Mouse (Mus musculus) gastrocnemius, postnatal 14 days (tissue): Measurements from ENCODE around the gene Vegfb. TPM values are rescaled to one million over a fixed set of nuclear protein-coding genes. Genes with fewer than 3 reads are reported as not detected.
A peak's percentile ranks its signal among the peaks of the same experiment; 100 is the strongest.

Experiments
- DNase-seq: peaks from one replicate; pipeline ENCODE4 v3.0.0; 2021; ENCODE audit warnings: mixed read lengths
- intact Hi-C: fragments of 180-260 bp; cut with DNase I; formaldehyde crosslinking; loops from one replicate; pipeline ENCODE4 v1.15.1; 2025; ENCODE audit warnings: low total_unique reads
- total RNA-seq, 2 experiments: library from RNA; stranded (reverse); gene quantifications; 2 replicates each; pipeline ENCODE4 v1.2.3; 2021

Gene Vegfb
- total RNA-seq, 2 experiments from 2014 or later: 90.8 to 118 TPM

DNA sequence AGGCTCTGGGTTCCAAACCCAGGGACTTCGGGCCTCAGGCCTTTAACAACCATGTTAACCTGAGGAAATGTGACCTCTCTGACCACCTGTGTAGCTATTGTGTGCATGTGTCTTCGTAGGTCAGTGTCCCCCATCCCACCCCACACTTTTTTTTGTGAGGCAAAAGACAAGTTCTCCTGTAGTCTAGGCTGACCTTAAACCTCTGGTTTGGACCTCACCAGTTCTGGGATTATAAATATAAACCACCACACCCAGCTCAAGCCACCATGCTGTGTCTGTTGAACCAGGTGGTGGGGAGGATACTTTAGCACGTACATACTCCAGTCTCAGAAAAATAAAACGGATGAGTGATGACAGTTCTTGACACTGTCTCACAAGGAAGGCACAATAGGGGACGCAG, 37.5 kb downstream of the Vegfb start:
- no peak for DNase-seq
- intact Hi-C loops: no loop called here

DNA sequence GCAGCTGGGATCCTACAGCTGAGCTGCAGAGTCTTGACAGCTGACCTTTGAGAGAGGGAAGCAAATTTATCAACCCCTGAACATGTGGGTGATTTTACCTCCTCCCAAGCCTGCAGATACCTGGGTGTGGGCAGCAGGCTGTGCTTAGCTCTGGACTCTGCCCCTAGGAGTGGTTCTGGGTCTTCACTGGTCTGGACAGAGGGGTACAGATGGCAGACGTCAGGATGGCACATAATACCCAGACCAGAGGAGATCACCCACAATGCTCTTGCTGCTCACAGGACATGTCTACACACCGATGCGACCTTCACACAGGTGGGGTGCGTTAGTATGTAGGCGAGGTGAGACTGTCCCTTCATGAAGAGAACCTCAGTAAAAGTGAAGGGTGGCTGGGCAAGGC, 37.9 kb downstream of the Vegfb start:
- no peak for DNase-seq
- intact Hi-C loops: no loop called here

GRCm38 (mm10) chr19:6948186-6948585, 39.3 kb downstream of the Vegfb start:
- DNase-seq: no peak

DNA sequence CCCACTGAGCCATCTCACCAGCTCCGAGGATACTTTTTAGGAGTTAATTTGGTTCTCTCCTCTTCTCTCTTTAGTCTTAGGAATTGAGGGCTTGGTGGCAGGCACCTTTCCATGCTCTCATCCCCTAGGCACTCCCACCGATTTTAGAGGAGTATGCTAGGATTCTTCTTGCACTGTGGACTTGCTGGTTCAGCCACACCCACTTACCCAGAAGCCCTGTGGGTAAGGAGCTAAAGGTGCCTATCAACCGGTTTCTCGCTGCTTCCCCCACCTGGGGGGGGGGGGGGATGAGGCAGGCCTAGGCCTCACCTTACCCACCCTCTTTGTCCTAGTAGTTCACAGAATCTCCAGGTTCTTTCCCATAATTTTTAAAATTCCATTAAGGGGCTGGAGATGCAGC, 39.7 kb downstream of the Vegfb start:
- DNase-seq: no peak
- intact Hi-C loops: no loop called here

More at GRCm38 (mm10) chr19:6948186-6948585, 39.3 kb downstream of the Vegfb start:
- intact Hi-C loops: no loop called here

- intact Hi-C loops: no loop called here
- no peak for DNase-seq
These were observed 43.7 kb downstream of the Vegfb start for GRCm38 (mm10) chr19:6943709-6944108.

DNA sequence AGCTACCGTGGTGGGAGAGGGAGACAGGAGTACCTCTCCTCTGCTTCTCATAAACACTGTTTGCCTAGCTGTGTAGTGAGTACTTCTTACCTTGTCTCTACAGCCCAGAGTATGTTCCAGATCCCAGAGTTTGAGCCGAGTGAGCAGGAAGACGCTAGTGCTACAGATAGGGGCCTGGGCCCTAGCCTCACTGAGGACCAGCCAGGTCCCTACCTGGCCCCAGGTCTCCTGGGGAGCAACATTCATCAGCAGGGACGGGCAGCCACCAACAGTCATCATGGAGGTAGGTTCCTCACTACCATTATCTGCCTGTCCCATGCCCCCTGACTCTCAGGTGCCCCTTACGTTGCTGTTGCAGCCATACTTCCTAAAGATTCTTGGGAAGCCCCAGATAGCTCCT, 44.7 kb downstream of the Vegfb start:
- intact Hi-C loops: no loop called here
- no peak for DNase-seq

DNA sequence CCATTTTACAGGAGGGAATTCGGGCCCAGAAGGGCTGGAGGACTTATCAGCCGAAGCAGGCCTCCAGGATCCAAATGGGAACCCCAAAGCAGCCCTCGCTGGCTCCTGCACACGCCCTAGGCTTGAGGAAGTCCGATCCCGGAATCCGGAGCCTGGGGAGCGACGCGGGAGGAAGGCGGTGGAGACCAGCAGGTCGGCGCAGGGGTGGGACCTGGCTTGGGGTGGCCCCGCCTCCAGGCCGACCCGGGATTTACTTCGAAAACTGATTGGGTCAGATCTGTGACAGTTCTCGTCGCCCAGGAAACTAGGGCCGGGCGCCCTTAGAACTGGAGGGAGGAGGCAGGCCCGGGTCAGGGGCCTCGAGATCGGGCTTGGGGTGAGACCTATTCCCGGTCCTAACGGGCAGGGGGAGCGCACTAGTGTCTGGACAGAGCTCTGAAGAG, 45.2 kb downstream of the Vegfb start, which contains the start of gene Gpr137:
TSS of gene Gpr137 (minus strand) at position 232 of the 443 bp plus-strand sequence.
- peak; percentile 97 for DNase-seq
- intact Hi-C loops: no loop called here

- intact Hi-C loops: no loop called here
- DNase-seq: peak; percentile 94
These were observed 45.8 kb downstream of the Vegfb start, which contains the start of gene Bad for GRCm38 (mm10) chr19:6941372-6942248. Gene Bad, plus strand, starts transcription at chr19:6941861.

DNA sequence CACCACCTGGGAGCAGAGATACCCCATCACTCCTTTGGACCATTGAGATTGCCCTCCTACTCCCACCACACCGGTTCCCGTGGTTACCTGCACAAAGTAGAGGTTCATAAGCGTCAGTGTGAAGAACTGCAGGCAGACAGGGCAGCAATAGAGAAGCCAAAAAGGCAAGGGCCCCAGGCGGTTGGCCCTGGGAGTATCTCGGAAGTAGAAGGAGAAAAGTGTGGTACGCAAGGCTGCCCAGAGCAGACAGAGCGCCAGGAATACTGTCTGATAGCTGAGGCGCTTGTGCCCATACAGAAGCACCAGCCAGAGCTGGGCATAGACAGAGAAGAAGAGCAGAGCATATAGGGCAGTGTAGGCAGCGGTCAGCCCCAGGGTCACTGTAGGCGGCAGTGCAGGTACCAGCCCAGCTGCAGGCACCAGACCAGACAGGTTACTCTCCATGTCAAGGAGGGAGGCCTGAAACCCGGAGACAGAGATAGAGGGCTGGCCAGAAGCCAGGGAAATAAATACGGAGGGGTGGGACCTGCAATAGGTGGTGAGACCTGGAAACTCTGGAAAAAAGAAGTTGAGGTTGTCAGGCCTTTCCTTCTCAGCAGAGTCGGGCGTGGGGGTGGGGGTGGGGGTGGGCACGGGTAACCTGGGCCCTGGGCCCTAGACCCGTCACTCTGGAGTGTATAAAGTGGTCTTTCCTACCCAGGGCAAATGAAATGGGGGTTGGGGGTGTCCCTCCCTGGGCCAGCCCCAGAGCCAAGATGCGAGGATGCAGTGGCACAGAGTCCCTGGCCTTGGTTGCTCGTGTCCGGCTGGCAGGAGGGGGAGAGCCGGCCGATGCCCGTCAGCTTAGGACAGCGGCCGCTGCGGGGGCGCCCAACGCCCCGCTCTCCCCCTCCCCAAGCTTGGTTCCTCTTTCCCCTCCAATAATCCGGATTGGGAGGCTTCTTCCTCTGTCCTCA, 46.8 kb downstream of the Vegfb start:
- no peak for DNase-seq
- intact Hi-C loops: no loop called here

DNA sequence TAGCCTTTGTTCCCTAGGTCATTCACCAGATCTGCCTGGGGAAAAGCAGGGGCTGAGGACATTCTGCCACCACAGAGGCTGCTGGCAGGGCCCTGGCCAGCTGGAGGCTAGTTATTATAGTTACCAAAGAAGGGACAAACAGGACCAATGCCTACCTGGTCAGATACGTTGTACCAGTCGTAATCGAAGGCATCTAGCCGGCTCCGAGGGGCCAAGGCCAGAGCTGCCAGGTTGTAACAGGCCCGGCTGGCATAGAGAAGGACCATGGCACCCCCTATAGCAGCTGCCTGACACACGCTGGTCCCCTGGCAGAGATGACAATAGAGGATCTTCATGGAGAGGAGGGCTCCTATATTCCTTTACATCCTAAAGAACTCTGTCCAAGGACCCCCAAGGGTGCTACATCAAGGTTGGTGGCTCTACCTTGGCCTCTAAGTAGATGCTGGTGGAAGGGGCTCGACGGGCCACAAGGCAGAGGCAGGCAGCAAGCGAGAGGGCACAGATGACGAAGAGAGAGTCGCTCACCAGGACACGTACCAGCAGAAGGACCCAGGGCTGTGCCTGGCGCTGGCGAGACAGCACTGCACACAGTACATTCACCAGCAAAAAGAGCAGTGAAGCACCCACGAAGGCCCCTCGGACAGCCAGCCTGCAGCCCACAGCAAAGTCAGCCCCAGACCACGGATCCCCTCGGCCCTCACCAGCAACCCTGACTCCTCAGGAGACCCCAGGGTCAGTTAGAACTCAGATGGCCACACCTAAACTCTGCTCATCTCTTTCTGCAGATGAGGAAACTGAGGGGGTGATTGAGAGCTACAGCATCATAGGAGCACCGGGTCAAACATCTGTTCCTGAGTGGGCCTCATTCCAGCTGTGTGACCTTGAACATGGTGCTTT, 48.1 kb downstream of the Vegfb start:
- no peak for DNase-seq
- intact Hi-C loops: no loop called here

- intact Hi-C loops: no loop called here
- no peak for DNase-seq
These were observed 49.6 kb downstream of the Vegfb start for GRCm38 (mm10) chr19:6937541-6938465.

GRCm38 (mm10) chr19:6936299-6936698, 51.2 kb downstream of the Vegfb start:
- DNase-seq: no peak
- intact Hi-C loops: no loop called here

DNA sequence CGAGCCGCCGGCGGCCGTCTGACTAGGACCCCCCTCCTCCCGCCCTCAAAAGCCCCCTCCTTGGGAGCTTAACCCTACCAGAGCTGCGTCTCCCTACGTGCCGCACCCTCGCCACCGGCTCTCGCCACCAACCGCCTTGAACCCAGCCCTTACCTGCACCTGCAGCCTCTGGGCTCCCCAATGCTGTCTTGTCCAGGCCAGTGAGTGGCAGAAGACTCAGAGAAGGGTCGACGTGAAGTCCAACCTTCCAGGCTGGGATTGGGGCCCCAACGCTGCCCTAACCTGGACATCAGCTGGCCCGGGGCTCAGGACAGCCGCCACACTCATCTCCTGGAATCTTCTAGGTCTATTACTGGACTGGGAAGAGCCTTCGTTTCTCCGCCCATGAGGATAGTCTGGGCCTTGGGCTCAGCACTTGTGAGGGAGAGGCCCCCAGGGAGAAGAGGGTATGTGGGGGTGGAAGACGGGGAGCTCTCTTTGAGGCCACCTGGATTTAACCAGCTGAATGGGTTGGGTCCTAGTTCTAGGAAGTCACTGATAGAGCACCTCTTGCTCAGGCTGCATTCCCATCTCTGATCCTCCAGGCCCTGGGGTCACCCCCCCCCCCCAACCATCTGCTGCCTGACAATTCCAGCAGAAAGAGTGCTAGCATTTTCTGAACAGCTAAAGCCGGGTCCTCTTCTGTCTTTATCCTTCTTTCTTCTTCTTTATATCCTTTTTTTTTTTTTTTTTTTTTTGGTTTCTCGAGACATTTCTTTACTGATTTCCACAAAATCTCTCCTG, 53.1 kb downstream of the Vegfb start, which contains the start of gene Kcnk4:
TSS of gene Kcnk4 (minus strand) at position 321 of the 783 bp plus-strand sequence.
- intact Hi-C loops: no loop called here
- no peak for DNase-seq

DNA sequence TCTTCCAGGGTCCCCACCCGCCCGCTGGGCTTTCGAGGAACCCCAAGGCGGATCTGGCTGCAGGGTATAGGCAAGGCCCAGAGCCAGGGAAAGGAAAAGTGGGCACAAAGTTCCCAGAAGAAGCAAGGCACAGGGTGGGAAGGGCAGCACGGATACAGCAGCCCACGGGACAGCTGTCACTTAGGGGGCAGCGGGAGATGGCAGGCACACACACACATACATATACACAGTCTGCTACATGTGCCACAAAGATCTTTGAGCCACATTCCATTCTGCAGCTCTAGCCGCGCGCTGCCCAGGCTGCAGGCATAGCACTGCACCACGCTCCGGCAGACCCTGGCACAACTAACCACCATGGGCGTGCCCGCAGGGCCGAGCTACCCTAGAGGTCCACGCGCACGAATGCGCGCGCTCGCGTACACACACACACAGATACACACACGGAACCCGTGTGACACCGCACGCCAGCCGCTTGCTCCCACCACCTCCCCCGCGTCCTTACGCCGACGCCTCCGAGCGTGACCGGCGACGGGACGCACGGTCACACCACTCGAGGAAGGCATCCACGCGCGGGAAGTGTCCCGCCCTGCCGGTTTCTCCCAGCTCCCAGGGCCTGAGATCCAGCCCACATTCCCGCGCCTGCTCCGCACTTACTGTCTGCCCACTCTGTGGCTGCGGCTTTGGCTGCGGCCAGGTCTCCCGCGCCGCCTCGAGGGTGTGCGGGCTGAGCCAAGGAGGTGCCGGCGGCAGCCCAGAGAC, 53.8 kb downstream of the Vegfb start:
- intact Hi-C loops: no loop called here
- DNase-seq: no peak

DNA sequence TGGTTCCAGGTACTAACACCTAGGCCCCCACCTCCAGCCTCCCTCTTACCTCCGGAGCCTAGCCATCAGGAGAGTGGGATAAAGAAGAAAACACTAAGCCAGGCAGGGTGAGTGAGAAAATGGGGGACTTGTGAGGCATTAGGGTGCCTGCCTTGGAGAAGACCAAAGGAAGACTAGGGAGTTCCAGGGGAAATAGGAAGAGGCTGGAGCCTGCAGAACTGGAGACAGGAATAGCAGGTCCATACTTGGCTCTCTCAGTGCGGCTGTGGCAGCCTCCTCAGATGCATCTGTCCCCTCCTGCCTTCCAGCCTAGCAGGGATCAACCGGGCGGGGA, 54.4 kb downstream of the Vegfb start:
- no peak for DNase-seq
- intact Hi-C loops: no loop called here
